Comparison of ENCODE assay signal across 13 mouse cellular contexts in genomic region chr14:16547492-16548199, GRCm38 (mm10).
DNase-seq lines count a peak whose midpoint lies in the region; ATAC-seq and TF ChIP-seq lines count a peak whose summit lies in the region.
"Had no signal": no experiment of that assay in that cellular context is flagged by ENCODE, and none has a peak within 500 bp of the region (broad histone marks: within the 10 kb centered on the region; RNA-seq: fewer than 3 reads in every experiment).

No protein-coding gene starts in this region.

- peak; percentile 64 for ATAC-seq in frontal cortex, adult (ENCODE audit: low TSS enrichment)
- 0 out of 2 replicates have a peak, but pooled peaks have one; percentile 11 for ATAC-seq in intestine, embryonic 16.5 days
- ATAC-seq in intestine, embryonic 15.5 days: no peak
- ATAC-seq: liver, postnatal 0 days had no signal

- no peaks in the 10 kb centered on the region for H3K79me2 ChIP-seq in myocyte (ENCODE audit: control insufficient read depth, insufficient read depth)

- no peak overlapping the region for H3ac ChIP-seq in myocyte (ENCODE audit: control insufficient read depth, insufficient read length)

- no peak overlapping the region for H3K4me3 ChIP-seq in intestine, embryonic 16.5 days (ENCODE audit: low read length)
- H3K4me3 ChIP-seq in intestine, embryonic 15.5 days (replicated peaks): no peak overlapping the region
- no peak overlapping the region for H3K4me3 ChIP-seq in myocyte
- H3K4me3 ChIP-seq: embryonic facial prominence, embryonic 15.5 days had no signal

- no peak for TF ChIP-seq POLR2A in myocyte (IDR thresholded peaks at IDR 0.05; ENCODE audit: insufficient read length, low read depth)

- H3K36me3 ChIP-seq in intestine, embryonic 16.5 days (ENCODE audit: control insufficient read depth, insufficient read depth, low read length): no peaks in the 10 kb centered on the region
- H3K36me3 ChIP-seq in intestine, embryonic 15.5 days: no peaks in the 10 kb centered on the region
- no peaks in the 10 kb centered on the region for H3K36me3 ChIP-seq in myocyte (ENCODE audit: control insufficient read depth, insufficient read depth)
- H3K36me3 ChIP-seq: embryonic facial prominence, embryonic 15.5 days had no signal

- H3K4me1 ChIP-seq in intestine, embryonic 16.5 days (ENCODE audit: control insufficient read depth, insufficient read depth, low read length): no peaks in the 10 kb centered on the region
- H3K4me1 ChIP-seq in intestine, embryonic 15.5 days (replicated peaks): no peaks in the 10 kb centered on the region

- H3K9me3 ChIP-seq in intestine, embryonic 16.5 days (ENCODE audit: control insufficient read depth, low read length): no peaks in the 10 kb centered on the region
- no peaks in the 10 kb centered on the region for H3K9me3 ChIP-seq in intestine, embryonic 15.5 days
- H3K9me3 ChIP-seq: embryonic facial prominence, embryonic 15.5 days had no signal

- 78% methylated on average over 6 of the region's 6 CpGs for WGBS in intestine, embryonic 16.5 days
- 77% methylated on average over 6 of the region's 6 CpGs for WGBS in intestine, embryonic 15.5 days

- no peak overlapping the region for H3K27ac ChIP-seq in intestine, embryonic 16.5 days (ENCODE audit: low read length)
- H3K27ac ChIP-seq in intestine, embryonic 15.5 days: no peak overlapping the region
- H3K27ac ChIP-seq: embryonic facial prominence, embryonic 15.5 days; hindbrain, embryonic 14.5 days; macrophage had no signal

- no peaks in the 10 kb centered on the region for H3K27me3 ChIP-seq in intestine, embryonic 16.5 days (replicated peaks; ENCODE audit: control insufficient read depth, insufficient read depth, low read length)
- no peaks in the 10 kb centered on the region for H3K27me3 ChIP-seq in intestine, embryonic 15.5 days (replicated peaks)
- H3K27me3 ChIP-seq in myocyte (ENCODE audit: control insufficient read depth, insufficient read depth, insufficient read length): no peaks in the 10 kb centered on the region
- H3K27me3 ChIP-seq: embryonic facial prominence, embryonic 15.5 days had no signal

- H3K9ac ChIP-seq in intestine, embryonic 16.5 days (ENCODE audit: low read depth, low read length): no peak overlapping the region
- no peak overlapping the region for H3K9ac ChIP-seq in intestine, embryonic 15.5 days
- H3K9ac ChIP-seq: embryonic facial prominence, embryonic 15.5 days; hindbrain, embryonic 14.5 days; liver, postnatal 0 days had no signal

- no peak for DNase-seq in frontal cortex, postnatal 14 days (ENCODE audit: low spot score in 2 of 2)
- peak; percentile 22 for DNase-seq in cerebellum, adult 8-10 months
- no peak for DNase-seq in embryo, embryonic 10 days (ENCODE audit: low spot score)
- no peak for DNase-seq in ovary, postnatal 36 days (ENCODE audit: low spot score)
- DNase-seq: kidney, adult 9 months; liver, postnatal 0 days had no signal

- no peak overlapping the region for H3K4me2 ChIP-seq in intestine, embryonic 16.5 days (ENCODE audit: low read depth, low read length)
- H3K4me2 ChIP-seq in intestine, embryonic 15.5 days (replicated peaks): no peak overlapping the region
- peak overlapping the region; percentile 1 for H3K4me2 ChIP-seq in myocyte (ENCODE audit: low read depth)
- H3K4me2 ChIP-seq: embryonic facial prominence, embryonic 15.5 days; hindbrain, embryonic 14.5 days had no signal

TF ChIP-seq in myocyte, 11 proteins besides CTCF, POLR2A, EP300 and RAD21:
- TF ChIP-seq SRF (IDR thresholded peaks at IDR 0.05; ENCODE audit: control insufficient read depth, insufficient read length, low read depth): no peak
- no peak for TF ChIP-seq CEBPB (IDR thresholded peaks at IDR 0.05; ENCODE audit: insufficient read depth, poor library complexity, severe bottlenecking)
- TF ChIP-seq MYOG (IDR thresholded peaks at IDR 0.05; ENCODE audit: control insufficient read depth in 1 of 3, insufficient read depth in 1 of 3, insufficient read length in 2 of 3, low read depth in 2 of 3): no peak
- TF ChIP-seq TCF3 (IDR thresholded peaks at IDR 0.05; ENCODE audit: insufficient read length, low read depth): no peak
